Mouse (Mus musculus): ENCODE data around the gene F2rl1. TPM values are rescaled to one million over a fixed set of nuclear protein-coding genes. Genes with fewer than 3 reads are reported as not detected.

Gene F2rl1
- polyA plus RNA-seq, 1 experiment: 0.29 TPM

DNA sequence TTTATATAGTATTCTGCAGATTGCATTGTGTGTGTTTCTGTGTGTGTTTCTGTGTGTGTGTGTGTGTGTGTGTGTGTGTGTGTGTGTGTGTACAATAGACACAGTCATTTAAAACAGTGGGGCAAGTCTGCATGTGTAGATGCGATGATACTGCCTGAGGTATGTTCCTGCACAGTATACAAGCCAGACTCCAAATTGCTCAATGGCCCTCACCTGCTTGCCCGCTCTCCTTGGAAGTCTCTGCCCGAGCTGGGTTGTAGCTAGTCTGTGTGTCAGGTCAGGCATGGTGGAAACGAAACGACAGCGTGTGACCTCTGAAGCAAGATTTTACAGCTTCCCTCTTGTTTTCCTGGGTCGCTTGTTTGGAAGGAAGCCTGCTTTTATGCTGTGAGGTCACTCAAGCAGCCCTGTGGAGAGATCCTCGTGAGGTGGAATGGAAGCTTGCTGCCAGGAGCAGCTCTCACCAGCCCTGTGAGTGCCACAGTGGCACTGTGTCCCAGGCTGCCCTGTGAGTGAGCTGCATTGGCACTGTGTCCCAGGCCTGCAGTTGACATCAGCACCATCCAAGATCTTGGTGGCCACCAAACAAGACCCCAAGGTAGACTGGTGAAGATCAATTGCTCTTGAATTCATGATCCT lies 21.6 kb downstream of the F2rl1 start:
- H3K4me1 ChIP-seq (ENCODE audit: control insufficient read depth, insufficient read depth, low read length): no peaks in the 10 kb centered on the region
- no peaks in the 10 kb centered on the region for H3K27me3 ChIP-seq (ENCODE audit: control insufficient read depth, insufficient read depth, low read length)
- WGBS: 55% methylated on average over 8 of the region's 8 CpGs
- DNase-seq: no peak
- H3K4me3 ChIP-seq (replicated peaks; ENCODE audit: insufficient read depth, low read depth, low read length): no peak overlapping the region
- no peak overlapping the region for H3K27ac ChIP-seq (ENCODE audit: insufficient read depth, low read length)
- no peak for TF ChIP-seq POLR2A (IDR thresholded peaks at IDR 0.05; ENCODE audit: borderline replicate concordance, insufficient read depth, low read length)
- no peak for TF ChIP-seq CTCF (IDR thresholded peaks at IDR 0.05; ENCODE audit: borderline replicate concordance, insufficient read depth, low read depth, low read length)

DNA sequence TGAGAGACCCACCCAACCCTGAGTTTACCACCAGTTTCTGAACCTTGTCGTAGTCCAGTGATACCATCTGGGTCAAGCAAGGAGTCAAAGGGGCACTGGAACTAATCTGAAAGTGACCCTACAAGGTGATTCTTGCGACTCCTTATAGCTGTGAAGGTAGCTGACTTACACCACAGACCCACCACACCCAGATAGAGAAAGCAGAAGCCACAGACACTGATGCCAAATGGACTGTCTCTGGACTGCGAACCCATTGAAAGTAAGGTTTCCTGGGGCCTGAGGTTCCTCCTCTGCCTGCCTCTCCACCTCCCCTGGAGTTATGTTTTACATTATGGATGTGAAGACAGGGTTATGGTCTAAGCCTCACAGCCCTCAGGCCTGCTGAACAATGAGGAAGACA lies 28.4 kb downstream of the F2rl1 start:
- 93% methylated on average over 3 of the region's 3 CpGs for WGBS
- Histone ChIP-seq H3K27me3 (ENCODE audit: control insufficient read depth, insufficient read depth, low read length) (no peaks in the 10 kb centered on the region), H3K4me1 (ENCODE audit: control insufficient read depth, insufficient read depth, low read length) (no peaks in the 10 kb centered on the region), H3K27ac (ENCODE audit: insufficient read depth, low read length) (no peak overlapping the region), H3K4me3 (replicated peaks; ENCODE audit: insufficient read depth, low read depth, low read length) (no peak overlapping the region)
- TF ChIP-seq CTCF (IDR thresholded peaks at IDR 0.05; ENCODE audit: borderline replicate concordance, insufficient read depth, low read depth, low read length): no peak
- TF ChIP-seq POLR2A (IDR thresholded peaks at IDR 0.05; ENCODE audit: borderline replicate concordance, insufficient read depth, low read length): no peak
- no peak for DNase-seq

DNA sequence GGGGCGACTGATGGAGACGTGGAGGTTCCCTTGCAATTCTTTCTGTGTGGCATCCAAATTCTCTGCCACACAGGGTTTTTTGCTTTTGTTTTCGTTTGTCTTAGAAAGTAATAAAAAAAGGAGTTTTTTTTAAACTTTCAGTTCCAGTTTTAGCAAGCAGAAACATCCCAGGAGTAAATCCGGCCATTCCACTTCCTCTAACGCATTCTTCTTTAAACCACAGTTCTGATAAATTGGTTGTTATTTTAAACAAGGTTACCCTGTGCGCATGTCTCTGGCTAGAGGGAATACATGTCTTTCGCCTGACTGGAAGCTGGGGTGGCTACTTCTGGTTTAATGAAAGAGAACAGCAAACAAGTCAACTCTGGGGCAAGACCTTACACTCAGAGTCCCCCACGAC lies 30.2 kb downstream of the F2rl1 start:
- WGBS: 85% methylated on average over 8 of the region's 8 CpGs
- Histone ChIP-seq H3K27me3 (ENCODE audit: control insufficient read depth, insufficient read depth, low read length) (no peaks in the 10 kb centered on the region), H3K4me3 (replicated peaks; ENCODE audit: insufficient read depth, low read depth, low read length) (no peak overlapping the region), H3K4me1 (ENCODE audit: control insufficient read depth, insufficient read depth, low read length) (no peaks in the 10 kb centered on the region), H3K27ac (ENCODE audit: insufficient read depth, low read length) (no peak overlapping the region)
- no peak for TF ChIP-seq POLR2A (IDR thresholded peaks at IDR 0.05; ENCODE audit: borderline replicate concordance, insufficient read depth, low read length)
- DNase-seq: no peak

DNA sequence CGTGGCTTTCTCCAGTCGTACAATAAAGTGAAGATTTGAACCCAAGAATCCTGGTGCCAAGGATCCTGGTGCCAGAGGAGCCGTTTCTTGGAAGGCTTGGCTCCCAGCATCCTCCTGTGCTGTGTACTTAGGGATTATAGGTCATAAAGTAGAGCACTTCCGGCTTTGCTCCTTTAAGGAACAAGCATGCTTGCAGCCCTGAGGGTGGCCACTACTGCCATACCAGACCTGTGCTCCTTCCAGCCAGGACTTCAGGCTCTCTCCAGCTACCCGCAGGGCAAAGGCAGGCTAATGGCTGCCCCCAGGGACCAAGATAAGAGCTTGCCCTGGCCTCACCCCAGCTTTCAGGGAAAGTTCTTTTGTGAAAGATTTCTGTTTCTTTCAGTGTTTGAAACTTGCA lies 31.7 kb downstream of the F2rl1 start:
- Histone ChIP-seq H3K4me3 (replicated peaks; ENCODE audit: insufficient read depth, low read depth, low read length) (no peak overlapping the region), H3K4me1 (ENCODE audit: control insufficient read depth, insufficient read depth, low read length) (no peaks in the 10 kb centered on the region), H3K27ac (ENCODE audit: insufficient read depth, low read length) (no peak overlapping the region), H3K27me3 (ENCODE audit: control insufficient read depth, insufficient read depth, low read length) (no peaks in the 10 kb centered on the region)
- no peak for TF ChIP-seq CTCF (IDR thresholded peaks at IDR 0.05; ENCODE audit: borderline replicate concordance, insufficient read depth, low read depth, low read length)
- no peak for TF ChIP-seq POLR2A (IDR thresholded peaks at IDR 0.05; ENCODE audit: borderline replicate concordance, insufficient read depth, low read length)
- 25% methylated on average over 5 of the region's 5 CpGs for WGBS
- DNase-seq: no peak

DNA sequence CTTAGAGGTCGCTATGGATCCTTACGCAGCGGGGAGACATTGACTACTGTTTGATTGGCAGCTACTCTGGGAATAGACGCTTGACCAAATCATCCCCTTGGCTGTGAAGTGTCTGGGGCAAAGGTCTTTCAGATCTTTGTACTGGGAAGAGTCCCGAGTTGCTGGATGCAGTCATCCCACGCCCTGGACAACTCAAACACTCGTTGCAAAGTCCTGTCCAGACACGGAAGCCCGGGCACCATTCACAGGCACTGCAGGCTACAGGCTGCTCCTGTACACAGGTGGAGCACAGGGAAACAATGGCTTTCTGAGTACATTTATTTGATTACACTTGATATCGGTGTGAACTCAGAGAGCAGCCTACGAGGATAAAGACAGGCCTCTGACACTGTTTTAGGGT lies 33.7 kb downstream of the F2rl1 start:
- TF ChIP-seq POLR2A (IDR thresholded peaks at IDR 0.05; ENCODE audit: borderline replicate concordance, insufficient read depth, low read length) (no peak), CTCF (IDR thresholded peaks at IDR 0.05; ENCODE audit: borderline replicate concordance, insufficient read depth, low read depth, low read length) (no peak)
- Histone ChIP-seq H3K27me3 (ENCODE audit: control insufficient read depth, insufficient read depth, low read length) (no peaks in the 10 kb centered on the region), H3K4me3 (replicated peaks; ENCODE audit: insufficient read depth, low read depth, low read length) (no peak overlapping the region), H3K27ac (ENCODE audit: insufficient read depth, low read length) (no peak overlapping the region), H3K4me1 (ENCODE audit: control insufficient read depth, insufficient read depth, low read length) (no peaks in the 10 kb centered on the region)
- 37% methylated on average over 11 of the region's 11 CpGs for WGBS
- no peak for DNase-seq

DNA sequence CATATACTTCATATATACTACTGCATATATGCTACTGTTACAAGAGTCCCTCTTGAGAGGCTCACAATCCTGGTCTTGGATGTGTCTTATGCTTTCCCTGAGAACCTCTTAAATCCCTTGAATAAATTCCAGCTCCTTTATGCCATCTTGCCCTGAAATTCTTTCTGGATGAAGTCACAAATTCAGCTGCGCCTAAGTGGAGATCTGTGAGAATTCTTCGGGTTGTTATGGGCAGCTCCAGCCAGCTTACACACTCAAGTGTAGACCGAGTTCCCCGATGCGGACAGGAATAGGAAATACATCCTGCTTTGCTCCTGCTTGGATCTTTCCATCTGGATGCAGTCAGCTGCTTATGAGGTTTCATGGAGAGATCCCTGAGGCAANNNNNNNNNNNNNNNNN lies 40.4 kb downstream of the F2rl1 start:
- 25% methylated on average over 5 of the region's 5 CpGs for WGBS
- no peak for DNase-seq
- Histone ChIP-seq H3K27me3 (ENCODE audit: control insufficient read depth, insufficient read depth, low read length) (no peaks in the 10 kb centered on the region), H3K27ac (ENCODE audit: insufficient read depth, low read length) (no peak overlapping the region), H3K4me1 (ENCODE audit: control insufficient read depth, insufficient read depth, low read length) (no peaks in the 10 kb centered on the region), H3K4me3 (replicated peaks; ENCODE audit: insufficient read depth, low read depth, low read length) (no peak overlapping the region)
- TF ChIP-seq CTCF (IDR thresholded peaks at IDR 0.05; ENCODE audit: borderline replicate concordance, insufficient read depth, low read depth, low read length): no peak
- TF ChIP-seq POLR2A (IDR thresholded peaks at IDR 0.05; ENCODE audit: borderline replicate concordance, insufficient read depth, low read length): no peak

DNA sequence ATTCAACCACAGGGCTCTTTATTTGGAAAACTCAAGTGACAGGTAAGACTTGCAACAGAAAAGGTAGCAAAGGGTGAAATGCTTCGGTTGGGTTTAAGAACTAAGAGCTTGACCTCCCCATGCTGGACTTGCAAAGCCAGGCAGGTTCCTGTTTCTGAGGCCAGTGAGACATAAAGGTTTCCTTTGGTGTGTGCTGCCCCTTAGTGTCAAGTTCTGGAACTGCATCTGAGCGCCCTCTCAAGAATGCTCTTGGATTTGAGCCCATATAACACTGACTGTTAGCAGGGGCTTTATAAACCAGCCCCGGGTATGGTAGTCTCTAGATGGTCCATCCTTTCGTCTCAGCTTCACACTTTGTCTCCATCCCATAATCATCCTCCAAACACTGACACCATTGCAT lies 43.6 kb downstream of the F2rl1 start:
- Histone ChIP-seq H3K27ac (ENCODE audit: insufficient read depth, low read length) (no peak overlapping the region), H3K27me3 (ENCODE audit: control insufficient read depth, insufficient read depth, low read length) (no peaks in the 10 kb centered on the region), H3K4me3 (replicated peaks; ENCODE audit: insufficient read depth, low read depth, low read length) (no peak overlapping the region), H3K4me1 (ENCODE audit: control insufficient read depth, insufficient read depth, low read length) (no peaks in the 10 kb centered on the region)
- TF ChIP-seq CTCF (IDR thresholded peaks at IDR 0.05; ENCODE audit: borderline replicate concordance, insufficient read depth, low read depth, low read length) (peak; percentile 77), POLR2A (IDR thresholded peaks at IDR 0.05; ENCODE audit: borderline replicate concordance, insufficient read depth, low read length) (no peak)
- peak; percentile 33 to 62 for DNase-seq
- 4% methylated on average over 4 of the region's 4 CpGs for WGBS

DNA sequence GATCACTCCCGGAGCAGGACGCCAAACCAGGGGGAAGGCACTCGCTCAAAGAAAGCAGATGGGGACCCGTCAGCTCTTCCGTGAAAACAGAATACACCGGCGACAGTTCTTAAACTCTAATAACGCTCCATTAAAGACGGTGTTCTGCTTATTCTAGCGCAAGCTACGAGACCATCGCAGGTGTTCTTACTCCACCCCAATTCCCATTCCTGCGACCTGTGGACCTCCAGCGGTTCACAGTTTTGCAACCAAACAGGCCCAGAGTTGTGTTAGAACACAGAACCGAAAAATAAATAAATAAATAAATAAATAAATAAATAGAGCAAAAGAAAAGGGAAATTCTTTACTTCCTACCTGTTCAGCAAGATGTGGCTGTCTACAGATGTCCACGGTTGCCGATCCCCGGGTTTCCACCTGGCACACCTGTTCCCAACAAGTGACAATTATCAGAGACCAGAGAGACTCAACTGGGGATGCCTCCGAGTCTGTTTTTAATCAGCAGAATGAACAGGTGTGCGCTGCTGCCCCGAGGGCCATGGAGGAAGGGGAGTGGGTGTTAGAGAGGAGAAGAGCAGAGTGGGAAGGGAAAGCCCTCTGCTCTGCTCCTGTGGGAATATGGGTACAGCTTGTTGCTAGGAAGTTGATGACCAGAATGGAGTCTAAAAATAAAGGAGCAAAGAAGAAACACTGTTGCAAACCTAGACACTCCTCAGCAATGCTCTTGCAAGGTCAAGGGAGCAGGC lies 46.2 kb downstream of the F2rl1 start, which contains the start of gene S100z:
Gene S100z (minus strand): TSS at position 51 of the 743 bp plus-strand sequence.
- 81% methylated on average over 21 of the region's 21 CpGs for WGBS
- Histone ChIP-seq H3K4me3 (replicated peaks; ENCODE audit: insufficient read depth, low read depth, low read length) (no peak within 1 kb of the TSS), H3K4me1 (ENCODE audit: control insufficient read depth, insufficient read depth, low read length) (no peaks in the 10 kb centered on the region), H3K27me3 (ENCODE audit: control insufficient read depth, insufficient read depth, low read length) (no peaks in the 10 kb centered on the region), H3K27ac (ENCODE audit: insufficient read depth, low read length) (no peak within 1 kb of the TSS)
- TF ChIP-seq CTCF (IDR thresholded peaks at IDR 0.05; ENCODE audit: borderline replicate concordance, insufficient read depth, low read depth, low read length) (no peak), POLR2A (IDR thresholded peaks at IDR 0.05; ENCODE audit: borderline replicate concordance, insufficient read depth, low read length) (no peak)
- no peak for DNase-seq
